Mouse (Mus musculus): ENCODE measurements around the gene Smim6.

The Smim6 gene

DNA sequence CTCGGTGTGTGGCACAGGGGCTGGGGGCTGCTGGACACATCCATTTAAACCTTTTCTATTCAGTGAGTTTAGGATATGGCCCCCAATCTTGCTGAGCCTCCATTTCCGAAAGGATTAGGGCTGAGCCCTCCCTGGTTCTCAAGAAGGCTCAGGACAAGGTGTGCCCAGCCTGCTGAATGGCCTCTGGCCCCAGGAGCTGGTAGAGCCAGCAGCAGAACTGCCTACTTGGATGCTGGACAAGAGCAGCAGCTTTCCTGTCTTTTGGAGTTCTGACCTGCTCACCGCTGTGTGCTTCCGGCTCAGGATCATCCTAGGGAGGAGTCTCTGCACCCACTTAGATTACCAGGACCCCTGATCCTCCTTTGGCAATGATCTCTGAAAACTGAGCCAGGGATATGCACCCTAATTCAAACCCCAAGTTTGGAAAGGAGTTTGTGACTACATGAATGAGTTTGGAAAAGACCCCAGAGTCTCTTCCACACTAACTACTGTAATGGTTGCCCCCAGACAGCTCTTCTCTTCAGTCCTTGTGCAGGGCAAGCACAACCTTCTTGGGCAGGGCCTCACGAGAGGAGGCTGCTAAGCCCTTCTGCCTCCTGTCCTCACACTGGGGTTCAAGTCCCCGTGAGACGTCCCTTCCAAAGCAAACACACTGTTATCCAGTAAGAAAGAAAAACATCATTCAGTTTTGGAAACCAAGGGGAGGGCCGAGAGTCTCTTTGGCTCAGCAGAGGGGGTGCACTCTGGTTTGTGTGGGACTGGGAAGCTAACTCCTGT lies 11.1 kb upstream of the Smim6 start:
- in situ Hi-C loops (cut with MboI) = no loop called here

DNA sequence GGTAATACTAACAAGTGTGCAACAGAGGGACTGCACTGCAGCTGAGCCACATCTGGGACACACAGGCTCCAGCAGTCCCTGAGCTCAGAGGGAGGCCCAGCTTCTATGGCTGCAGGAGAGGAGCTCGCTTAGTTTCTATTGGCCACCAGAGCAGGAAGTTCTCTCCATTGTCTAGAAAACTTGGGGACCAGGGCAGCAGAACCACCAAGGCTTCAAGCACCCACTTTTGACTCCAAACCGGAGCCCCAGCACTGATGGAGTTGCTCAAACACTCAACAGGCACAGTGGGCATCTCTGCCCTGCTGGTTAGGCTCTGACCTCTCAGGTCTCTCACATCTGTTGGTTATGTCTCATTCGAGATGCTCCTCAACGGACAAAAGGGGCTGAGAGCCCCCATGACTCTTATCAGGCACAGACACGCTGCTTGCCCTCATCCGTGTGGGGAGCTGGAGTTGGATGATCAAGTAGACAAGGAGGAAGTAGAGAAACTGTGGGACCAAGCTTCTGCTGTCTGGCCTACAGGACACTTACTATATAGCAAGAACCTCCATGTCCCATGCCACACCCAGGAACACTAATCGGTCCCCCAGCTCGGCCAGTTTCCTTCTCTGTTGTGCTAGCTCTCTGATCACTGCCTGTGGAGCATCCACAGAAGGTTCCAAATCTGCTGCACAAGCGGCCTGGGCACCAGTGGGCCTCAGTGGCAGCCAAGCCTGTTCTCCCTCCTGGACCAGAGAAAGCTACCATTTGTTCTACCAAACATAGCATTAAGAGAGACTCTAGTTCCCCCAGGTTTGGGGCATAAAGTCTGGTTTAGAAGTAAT lies 10.3 kb upstream of the Smim6 start:
- in situ Hi-C loops (cut with MboI) = no loop called here

DNA sequence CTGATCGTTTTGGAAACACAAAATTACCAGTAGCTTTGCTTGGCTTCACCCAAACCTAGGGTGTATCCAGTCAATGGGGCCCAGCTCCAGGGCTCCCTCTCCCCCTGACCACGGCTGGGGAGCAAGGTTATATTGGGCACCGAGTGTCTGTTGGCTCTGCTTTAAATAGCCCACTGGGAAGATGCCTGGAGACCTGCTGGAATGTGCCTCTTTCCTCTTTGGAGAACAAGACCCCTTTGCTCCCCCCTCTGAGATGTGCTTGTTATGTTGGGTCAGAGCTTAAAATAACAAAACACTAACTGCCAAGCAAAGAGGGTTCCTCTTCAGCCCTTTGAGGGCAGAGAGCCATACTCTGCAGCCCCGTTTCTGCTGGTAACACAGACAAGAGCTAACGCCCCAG lies 9.6 kb upstream of the Smim6 start:
- in situ Hi-C loops (cut with MboI) = no loop called here

DNA sequence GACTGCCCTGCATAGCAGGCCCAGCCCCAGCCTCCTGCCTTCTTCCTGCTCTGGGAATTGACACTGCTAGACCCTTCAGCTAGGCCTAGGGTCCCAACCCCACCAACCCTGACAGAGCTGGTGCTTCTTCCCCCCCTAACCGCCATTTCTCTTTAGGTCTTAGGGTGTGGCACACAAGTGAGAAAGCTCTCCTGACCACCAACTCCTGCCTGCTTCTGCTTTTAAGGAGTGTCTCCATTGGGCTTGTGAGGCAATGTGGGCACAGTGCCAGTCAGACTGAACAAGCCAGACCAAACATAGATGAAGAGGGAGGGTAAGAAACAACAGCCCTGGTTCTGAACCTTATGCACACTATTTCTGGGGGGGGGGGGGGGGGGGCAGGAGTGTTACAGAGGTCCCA lies 9.0 kb upstream of the Smim6 start:
- in situ Hi-C loops (cut with MboI) = no loop called here

DNA sequence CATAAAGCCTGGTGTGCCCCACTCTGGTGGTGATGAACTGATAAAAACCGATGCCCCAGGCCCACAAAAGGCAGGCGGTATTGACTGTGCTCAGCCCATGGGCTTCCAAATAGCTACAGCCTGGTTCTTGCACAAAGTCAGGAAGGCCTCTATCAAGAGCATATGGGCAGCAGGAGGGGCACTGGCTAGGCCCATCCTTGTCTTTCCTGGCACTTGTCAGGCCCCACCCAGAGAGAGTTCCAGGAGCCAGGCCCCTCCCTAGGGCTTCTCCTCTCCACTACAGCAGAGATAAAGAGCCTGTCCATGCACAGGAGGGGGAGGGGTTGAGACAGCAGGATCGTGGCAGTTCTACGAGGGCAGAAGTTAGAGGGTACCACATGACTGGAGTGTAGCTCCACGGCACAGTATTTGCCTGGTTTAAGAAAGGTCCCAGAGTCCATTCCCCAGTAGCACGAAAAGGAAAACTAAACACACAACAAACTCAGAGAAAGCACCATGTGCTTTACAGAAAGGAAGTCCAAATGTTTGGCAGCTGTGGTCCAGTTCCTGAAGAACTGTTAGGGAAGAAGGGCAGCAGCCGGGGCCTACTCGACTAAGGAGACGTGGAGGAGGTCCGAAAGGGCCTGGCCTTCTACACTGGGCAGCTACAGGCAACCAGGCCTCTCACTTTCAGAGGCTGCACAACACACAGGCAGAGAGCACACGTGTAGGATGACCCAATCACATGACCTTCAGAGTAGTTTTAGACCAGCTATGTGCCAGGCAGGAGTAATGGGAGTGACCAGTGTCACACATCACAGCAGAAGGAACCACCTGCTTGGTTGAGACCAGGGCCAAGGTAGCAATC lies 8.2 kb upstream of the Smim6 start:
- in situ Hi-C loops (cut with MboI) = no loop called here

DNA sequence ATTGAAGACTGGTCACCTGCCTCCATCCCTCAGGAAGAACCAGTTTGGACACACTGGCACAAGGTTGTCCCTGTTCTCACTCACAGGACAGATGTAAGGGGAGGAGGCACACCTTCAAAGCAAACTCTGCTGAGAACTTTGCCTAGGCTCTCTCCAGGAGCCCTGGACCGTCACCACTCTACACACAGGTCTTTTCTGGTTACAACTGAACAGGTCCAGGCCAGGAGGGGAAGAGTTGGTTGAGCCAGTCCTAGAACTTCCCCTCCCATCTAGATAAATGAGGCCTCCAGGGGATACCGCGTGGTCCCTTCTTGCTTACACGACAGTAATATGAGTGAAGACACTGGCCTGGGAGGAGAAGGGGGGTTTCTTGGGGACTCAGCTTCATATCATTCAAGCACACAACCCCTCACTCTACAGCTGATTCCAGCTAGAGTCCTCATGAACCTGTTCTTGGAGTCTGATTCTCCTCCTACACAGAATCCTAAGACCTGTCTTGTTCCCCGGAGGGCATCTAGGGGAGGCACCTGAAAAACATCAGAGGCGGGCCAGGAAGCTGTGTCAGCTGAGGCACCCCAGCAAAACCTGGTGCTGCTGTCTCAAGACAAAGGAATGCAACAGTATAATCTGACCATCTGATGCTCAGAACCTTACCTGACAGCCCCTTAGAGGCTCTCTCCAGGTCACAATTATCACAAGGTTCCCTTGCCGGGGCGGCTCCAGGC lies 7.4 kb upstream of the Smim6 start:
- in situ Hi-C loops (cut with MboI) = no loop called here

DNA sequence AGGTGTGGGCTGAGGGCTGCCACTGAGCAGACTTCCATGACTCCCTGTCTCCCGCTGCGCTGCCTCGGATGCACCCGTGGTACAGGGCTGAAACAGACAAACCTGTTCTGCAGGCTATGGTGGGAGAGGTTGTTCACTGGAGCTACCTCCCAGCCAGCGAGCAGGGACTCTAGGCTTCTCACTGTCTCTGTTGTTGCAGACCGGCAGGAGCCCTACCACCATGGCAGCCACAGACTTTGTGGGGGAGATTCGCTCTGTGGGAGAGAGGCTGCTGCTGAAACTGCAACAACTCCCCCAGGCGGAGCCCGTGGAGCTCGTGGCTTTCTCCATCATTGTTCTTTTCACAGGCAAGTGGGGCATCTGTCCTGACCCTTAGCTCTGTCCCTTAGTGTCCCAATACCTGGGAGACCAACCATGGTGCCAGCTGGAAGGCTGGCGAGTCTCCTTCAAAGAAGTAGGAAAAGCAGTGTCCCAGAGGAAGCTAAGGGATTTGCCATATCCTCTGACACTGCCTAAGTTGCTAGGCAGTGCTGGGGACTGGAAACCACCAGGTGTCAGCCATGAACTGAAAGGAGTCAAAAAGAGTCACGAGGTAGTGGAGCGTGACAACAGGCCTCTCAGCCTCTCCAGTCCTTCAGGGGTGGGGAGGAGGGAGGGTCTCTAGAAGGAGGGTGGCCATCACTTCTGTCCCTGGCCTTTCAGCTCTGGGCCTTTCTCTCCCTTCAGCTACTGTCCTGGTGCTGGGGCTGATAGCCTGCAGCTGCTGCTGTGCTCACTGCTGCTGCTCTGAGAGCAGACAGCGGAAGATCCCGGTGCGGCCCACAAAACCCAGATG lies 6.6 kb upstream of the Smim6 start:
- in situ Hi-C loops (cut with MboI) = no loop called here

DNA sequence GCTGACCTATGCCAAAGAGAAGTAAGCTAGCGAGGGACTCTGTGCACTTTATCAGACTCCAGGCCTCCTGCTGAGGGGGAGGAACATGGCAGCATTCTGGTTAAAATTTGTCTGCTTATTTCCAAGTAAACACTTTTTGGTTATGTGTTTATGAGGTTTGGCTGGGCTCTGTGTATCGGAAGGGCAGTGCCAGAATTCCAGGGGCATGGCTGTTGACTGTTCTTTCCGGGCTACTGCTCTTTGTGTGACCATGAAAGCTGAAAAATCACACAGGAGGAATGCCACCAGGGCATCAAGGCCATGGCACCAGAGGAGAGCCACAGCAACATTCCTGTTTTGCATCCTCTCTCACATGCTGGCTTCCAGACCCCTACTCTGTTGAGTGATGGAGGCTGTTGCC lies 5.7 kb upstream of the Smim6 start:
- in situ Hi-C loops (cut with MboI) = no loop called here

DNA sequence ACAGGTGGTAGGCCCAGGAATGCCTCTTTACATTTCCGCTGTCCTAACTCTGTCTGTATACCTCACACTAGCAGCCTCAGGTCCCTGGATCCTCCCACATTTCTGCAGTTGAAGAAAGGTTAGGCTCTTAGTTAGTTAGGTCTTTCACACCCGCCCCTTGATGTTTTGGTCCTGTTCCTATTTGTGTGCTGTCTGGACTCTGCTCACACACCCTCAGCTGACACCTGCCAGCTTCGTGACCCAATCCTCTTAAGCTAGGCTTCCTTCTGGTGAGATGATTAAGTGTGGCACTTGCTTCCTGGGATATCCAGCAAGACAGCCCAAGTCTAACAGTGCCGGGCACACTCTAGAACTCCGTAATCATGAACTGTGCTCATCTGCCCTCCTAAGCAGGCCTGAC lies 5.3 kb upstream of the Smim6 start:
- in situ Hi-C loops (cut with MboI) = no loop called here

DNA sequence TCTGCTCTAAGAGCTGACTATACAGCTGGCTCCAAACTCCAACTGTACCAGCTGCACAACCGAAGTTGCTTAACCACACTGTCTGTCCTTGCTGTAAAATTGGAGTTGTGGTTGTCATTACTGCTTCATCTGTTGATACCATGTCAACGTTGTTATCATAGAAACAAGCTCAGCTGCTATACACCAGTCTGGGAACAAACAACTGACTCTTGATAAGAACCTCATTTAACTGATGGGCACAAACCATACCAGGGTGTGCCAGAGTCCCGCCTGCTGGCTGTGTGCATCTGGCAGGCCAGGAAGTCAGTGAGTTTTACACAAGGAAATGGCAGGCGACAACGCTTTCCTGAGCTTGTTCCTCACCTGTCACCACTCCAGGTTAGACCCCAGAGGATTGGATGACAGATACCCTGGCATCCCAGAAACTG lies 669 bp upstream of the Smim6 start:
- in situ Hi-C loops (cut with MboI) = no loop called here

DNA sequence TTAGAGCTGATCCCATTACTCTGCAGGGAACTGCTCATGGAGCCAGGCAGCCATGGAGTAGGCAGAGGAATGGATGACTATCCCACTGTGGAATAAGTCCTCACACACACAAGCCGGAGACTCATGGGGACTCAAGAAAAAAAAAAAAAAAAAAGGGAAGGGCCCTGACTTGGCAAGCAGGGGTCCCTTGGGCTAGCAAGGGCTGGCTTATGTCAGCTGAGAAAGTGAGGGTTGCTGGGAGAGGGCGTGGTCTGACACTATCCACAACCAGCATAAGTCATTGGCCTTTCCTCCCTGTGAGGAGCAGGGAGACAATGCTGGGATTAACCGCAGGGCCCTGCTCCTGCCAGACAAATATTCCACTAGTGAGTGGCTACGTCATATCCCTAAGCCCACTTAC lies 4.8 kb downstream of the Smim6 start:
- in situ Hi-C loops (cut with MboI) = no loop called here

DNA sequence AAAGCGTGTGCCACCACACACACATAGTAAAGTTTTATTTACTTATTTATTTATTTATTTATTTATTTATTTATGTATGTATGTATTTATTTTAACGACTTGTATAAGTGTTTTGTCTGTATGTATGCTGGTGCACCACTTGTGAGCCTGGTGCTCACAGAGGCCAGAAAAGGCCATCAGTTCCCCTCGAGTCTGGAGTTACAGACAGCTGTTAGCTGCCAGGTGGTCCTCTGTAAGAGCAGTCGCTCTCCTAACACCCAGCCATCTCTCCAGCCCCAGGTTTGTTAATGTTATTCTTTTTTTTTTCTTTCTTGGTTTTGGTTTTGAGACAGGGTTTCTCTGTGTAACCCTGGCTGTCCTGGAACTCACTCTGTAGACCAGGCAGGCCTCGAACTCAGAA lies 6.8 kb downstream of the Smim6 start:
- in situ Hi-C loops (cut with MboI) = no loop called here

DNA sequence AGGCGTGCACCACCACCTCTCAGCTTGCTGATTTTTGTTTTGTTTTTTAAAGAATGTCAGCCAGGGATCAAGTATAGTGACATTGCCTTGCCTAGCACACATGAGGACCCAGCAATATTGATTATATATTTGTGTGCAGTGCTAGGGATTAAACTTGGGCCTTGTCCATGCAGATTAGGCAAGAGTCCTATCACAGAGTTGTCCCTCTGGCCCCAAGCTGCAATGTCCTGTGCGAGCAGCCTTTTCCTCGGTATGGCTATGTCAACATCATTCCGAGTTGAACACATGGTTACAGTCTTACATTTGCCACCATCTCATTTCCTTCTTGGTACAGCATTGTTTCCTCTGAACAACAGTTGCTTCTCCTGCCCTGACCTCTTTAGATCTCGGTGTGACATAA lies 7.3 kb downstream of the Smim6 start:
- in situ Hi-C loops (cut with MboI) = no loop called here

DNA sequence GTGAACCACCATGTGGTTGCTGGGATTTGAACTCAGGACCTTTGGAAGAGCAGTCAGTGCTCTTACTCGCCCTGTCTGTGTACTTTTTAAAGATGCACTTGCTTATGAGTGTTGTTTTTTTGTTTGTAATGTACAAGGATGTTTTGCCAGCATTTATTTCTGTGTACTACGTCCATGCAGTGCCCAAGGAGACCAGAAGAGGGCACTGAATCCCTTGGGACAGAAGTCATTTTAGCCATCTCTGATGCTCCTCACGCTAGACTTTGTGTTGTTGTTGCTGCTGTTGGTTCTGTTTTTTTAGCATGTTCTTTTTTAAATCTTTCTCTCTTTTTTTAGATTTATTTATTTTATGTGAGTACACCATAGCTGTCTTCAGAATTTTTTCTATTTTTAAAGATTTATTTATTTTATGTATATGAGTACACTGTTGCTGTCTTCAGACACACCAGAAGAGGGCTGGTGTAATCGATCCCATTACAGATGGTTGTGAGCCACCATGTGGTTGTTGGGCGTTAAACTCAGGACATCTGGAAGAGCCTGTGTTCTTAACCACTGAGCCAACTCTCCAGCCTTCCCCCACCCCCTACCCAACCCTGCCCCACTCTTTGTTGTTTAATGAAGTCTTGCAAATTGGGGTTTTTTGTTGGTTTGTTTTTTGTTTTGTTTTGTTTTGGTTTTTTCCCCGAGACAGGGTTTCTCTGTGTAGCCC lies 8.4 kb downstream of the Smim6 start:
- in situ Hi-C loops (cut with MboI) = no loop called here

DNA sequence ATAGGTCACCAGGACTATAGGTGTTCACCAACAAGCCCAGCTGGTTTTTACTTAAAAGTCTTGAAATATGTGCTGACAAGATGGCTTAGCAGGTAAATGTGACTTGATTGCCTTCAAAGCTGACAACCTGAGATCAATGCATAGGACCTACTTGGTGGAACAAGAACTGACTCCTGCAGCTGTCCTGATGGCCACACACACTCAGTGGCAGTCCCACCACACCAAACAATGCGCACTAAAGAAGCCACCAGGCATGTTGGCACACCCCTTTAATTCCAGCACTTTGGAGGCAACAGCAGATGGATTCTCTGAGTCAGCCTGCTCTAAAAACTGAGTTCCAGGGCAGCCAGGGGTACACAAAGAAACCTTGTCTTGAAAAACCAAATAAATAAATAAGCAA lies 10.2 kb downstream of the Smim6 start:
- in situ Hi-C loops (cut with MboI) = no loop called here

DNA sequence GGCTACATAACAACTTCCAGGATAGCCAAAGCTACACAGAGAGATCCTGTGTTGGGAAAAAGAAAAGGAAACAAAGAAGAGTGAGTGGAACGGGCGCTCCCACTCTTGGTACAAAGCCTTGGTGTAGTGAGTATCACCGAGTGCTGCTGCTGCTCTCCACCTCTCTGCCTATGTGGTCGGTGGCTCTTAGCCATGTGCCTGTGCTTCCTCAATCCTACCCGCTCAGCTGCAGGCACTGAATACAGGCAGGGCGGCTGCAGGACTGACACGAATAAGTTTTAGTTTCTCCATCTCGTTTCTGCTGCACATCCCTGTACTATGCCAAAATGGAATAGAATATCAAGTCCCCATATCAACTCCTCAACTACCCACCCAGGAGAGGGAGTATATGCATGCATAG lies 17.2 kb downstream of the Smim6 start:
- in situ Hi-C loops (cut with MboI) = no loop called here

DNA sequence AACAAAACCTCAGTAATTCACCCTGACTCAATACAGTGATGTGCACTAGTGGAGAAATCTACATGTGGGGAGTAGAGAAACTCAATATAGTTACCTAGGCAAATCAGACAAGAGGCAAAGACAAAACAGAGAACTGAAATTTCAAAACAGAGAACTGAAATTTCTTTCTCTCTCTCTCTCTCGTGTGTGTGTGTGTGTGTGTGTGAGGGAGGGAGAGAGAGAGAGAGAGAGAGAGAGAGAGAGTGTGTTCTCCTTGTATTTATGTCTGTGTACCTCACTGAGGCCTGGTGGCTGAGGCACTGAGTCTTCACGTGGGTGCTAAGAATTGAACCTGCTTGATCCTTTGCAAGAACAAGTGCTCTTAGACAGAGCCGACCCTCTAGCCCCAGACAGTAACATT lies 18.0 kb downstream of the Smim6 start:
- in situ Hi-C loops (cut with MboI) = loop anchor here (5.0 kb wide), 1 partner anchor 77 kb away; no protein-coding TSS in a partner anchor

DNA sequence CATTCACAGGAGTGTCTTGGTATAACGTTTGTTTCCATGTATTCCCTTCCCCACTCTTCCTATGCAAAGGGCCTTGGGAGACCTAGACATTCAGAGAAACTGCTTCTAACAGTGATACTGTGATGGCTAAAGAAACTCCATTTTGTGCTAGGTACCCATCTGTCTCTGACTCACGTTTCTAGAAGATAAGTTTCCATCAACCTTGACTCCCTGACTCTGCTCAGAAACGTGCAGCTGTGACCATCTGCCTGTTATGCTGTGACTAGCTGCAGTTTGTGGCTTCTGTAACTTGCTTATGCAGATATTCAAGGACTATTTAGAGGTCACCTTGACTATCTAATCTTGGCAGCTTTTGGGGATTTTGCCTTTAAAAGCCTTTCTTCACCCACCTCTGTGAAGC lies 19.4 kb downstream of the Smim6 start:
- in situ Hi-C loops (cut with MboI) = loop anchor here (5.0 kb wide), 1 partner anchor 76 kb away; no protein-coding TSS in a partner anchor

DNA sequence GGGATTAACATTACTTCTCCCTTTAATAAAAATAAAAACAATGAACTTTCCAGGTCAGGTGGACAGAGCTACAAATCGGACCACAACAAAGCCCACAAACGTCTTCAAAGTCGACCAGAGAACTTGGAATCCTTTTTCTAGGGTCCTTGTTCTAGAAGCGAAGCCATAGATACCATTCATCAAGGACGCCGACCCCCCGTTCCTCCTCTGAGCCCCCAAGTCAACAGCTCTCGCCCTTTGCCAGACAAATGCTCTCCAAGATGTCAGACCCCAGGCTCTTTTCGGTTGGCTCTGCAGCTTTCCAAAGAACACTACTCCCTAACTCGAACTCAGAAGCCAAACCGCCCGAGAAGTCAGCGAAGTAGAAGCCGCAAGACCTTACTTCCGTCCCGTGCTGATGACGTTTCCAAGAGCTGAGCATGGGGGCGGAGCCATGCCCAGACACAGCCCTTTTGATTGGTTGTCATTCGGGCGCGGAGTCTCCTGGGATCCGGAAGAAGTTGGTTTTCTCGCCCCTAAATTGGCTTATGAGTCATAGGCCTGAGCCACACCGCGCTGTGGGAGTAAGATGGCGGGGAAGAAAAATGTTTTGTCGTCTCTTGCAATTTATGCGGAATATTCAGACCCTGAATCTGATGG lies 21.4 kb downstream of the Smim6 start, which contains the start of the genes Sap30bp and Recql5:
TSS of gene Sap30bp (plus strand) at position 175 of the 639 bp plus-strand sequence.
TSS of gene Recql5 (minus strand) at position 370 of the 639 bp plus-strand sequence.
- in situ Hi-C loops (cut with MboI) = loop anchor here (5.0 kb wide), 1 partner anchor 74 kb away; no protein-coding TSS in a partner anchor

All from mature B cell (primary cell).